Mouse (Mus musculus): Measurements from ENCODE around the gene Nme8. TPM values are rescaled to one million over a fixed set of nuclear protein-coding genes. Genes with fewer than 3 reads are reported as not detected.

Gene Nme8
- polyA plus RNA-seq, 1 experiment from 2014 or later = not detected

Other genes with a start within 250 kb of the Nme8 start
- 22.9 and 24.5 TPM in 2 replicates for gene Epdr1, start 77.9 kb downstream of the Nme8 start, polyA plus RNA-seq (2014; fragmentation: Nextera tagmentation; extraction: Ambion mirVana)
- gene Sfrp4, start 74.7 kb downstream of the Nme8 start, polyA plus RNA-seq (2014; fragmentation: Nextera tagmentation; extraction: Ambion mirVana) = 2.8 and 3.6 TPM in 2 replicates
- gene Gpr141, start 126.5 kb upstream of the Nme8 start, polyA plus RNA-seq (2014; fragmentation: Nextera tagmentation; extraction: Ambion mirVana) = 0.07 TPM in 1 of 2 replicates, not detected in the other